Mouse (Mus musculus) myocyte (in vitro differentiated cells): ENCODE measurements at regions not wholly inside any gene's neighbourhood (a gene's known extent, or its start where the extent isn't known, plus 50 kb on each side); places are given as distances from the start of the nearest gene placed in this dataset.

ENCODE experiments used
- H3K27me3 ChIP-seq: one replicate; pipeline ENCODE4 v1.6.1; 2011; ENCODE audit not compliant: control insufficient read depth, insufficient read depth, insufficient read length
- H3K36me3 ChIP-seq: one replicate; pipeline ENCODE4 v1.6.1; 2011; ENCODE audit not compliant: control insufficient read depth, insufficient read depth
- H3K4me2 ChIP-seq: one replicate; pipeline ENCODE4 v1.6.1; 2011; ENCODE audit warnings: low read depth, control low read depth
- H3K4me3 ChIP-seq: one replicate; pipeline ENCODE4 v1.5.1; 2011; ENCODE audit warnings: mild to moderate bottlenecking, control low read depth, moderate library complexity
- H3K79me2 ChIP-seq: one replicate; pipeline ENCODE4 v1.6.1; 2011; ENCODE audit not compliant: control insufficient read depth, insufficient read depth
- H3ac ChIP-seq: one replicate; pipeline ENCODE4 v1.6.1; 2011; ENCODE audit not compliant: control insufficient read depth, insufficient read length
- CEBPB ChIP-seq: IDR thresholded peaks from 2 replicates; pipeline ENCODE4 v1.6.1; 2011; ENCODE audit warnings: mild to moderate bottlenecking, moderate library complexity; ENCODE audit not compliant: poor library complexity, insufficient read depth, severe bottlenecking
- E2F4 ChIP-seq: IDR thresholded peaks from one replicate; pipeline ENCODE4 v1.6.1; 2011; ENCODE audit warnings: mild to moderate bottlenecking, control low read depth, moderate library complexity; ENCODE audit not compliant: insufficient read depth
- MAX ChIP-seq: IDR thresholded peaks from one replicate; pipeline ENCODE4 v1.6.1; 2011; ENCODE audit warnings: low read depth, mild to moderate bottlenecking, control low read depth
- MYOD1 ChIP-seq, 3 experiments: IDR thresholded peaks; one replicate each; pipeline ENCODE4 v1.6.1; 2011; ENCODE audit warnings: control low read depth in 2 of 3, low read depth in 2 of 3, mild to moderate bottlenecking in 2 of 3, moderate library complexity in 1 of 3; ENCODE audit not compliant: insufficient read length in 2 of 3, control insufficient read depth in 1 of 3
- MYOG ChIP-seq, 3 experiments: IDR thresholded peaks; one replicate each; pipeline ENCODE4 v1.6.1; 2011; ENCODE audit warnings: control low read depth in 2 of 3, low read depth in 2 of 3, mild to moderate bottlenecking in 2 of 3; ENCODE audit not compliant: insufficient read length in 2 of 3, control insufficient read depth in 1 of 3, insufficient read depth in 1 of 3
- POLR2A ChIP-seq: IDR thresholded peaks from one replicate; pipeline ENCODE4 v1.6.1; 2011; ENCODE audit warnings: low read depth, mild to moderate bottlenecking, control low read depth, moderate library complexity; ENCODE audit not compliant: insufficient read length
- POLR2AphosphoS2 ChIP-seq: IDR thresholded peaks from one replicate; pipeline ENCODE4 v1.6.1; 2011; ENCODE audit warnings: low read depth, control low read depth; ENCODE audit not compliant: insufficient read length
- REST ChIP-seq: IDR thresholded peaks from one replicate; pipeline ENCODE4 v1.6.1; 2011; ENCODE audit warnings: mild to moderate bottlenecking, control low read depth, moderate library complexity; ENCODE audit not compliant: insufficient read depth, insufficient read length
- SRF ChIP-seq: IDR thresholded peaks from one replicate; pipeline ENCODE4 v1.6.1; 2011; ENCODE audit warnings: low read depth; ENCODE audit not compliant: control insufficient read depth, insufficient read length
- TCF12 ChIP-seq: IDR thresholded peaks from one replicate; pipeline ENCODE4 v1.6.1; 2011; ENCODE audit warnings: mild to moderate bottlenecking, control low read depth; ENCODE audit not compliant: poor library complexity, insufficient read depth, severe bottlenecking
- TCF3 ChIP-seq: IDR thresholded peaks from one replicate; pipeline ENCODE4 v1.6.1; 2011; ENCODE audit warnings: low read depth, control low read depth; ENCODE audit not compliant: insufficient read length
- USF1 ChIP-seq: IDR thresholded peaks from one replicate; pipeline ENCODE4 v1.6.1; 2011; ENCODE audit warnings: low read depth, mild to moderate bottlenecking, control low read depth, moderate library complexity

GRCm38 (mm10) chr13:72282764-72283163 lies 319.2 kb upstream of the Irx1 start:
- H3K4me3 ChIP-seq, result no peak overlapping the region
- no peaks in the 10 kb centered on the region for H3K79me2 ChIP-seq
- H3ac ChIP-seq, result no peak overlapping the region
- no peaks in the 10 kb centered on the region for H3K27me3 ChIP-seq
- H3K36me3 ChIP-seq, result no peaks in the 10 kb centered on the region
- no peak for TF ChIP-seq MAX
- no peak for TF ChIP-seq POLR2AphosphoS2
- no peak for TF ChIP-seq CEBPB
- TF ChIP-seq REST, result no peak
- no peak for TF ChIP-seq USF1
- TF ChIP-seq MYOD1 (IDR thresholded peaks at IDR 0.05; ENCODE audit: control insufficient read depth in 1 of 3, insufficient read length in 2 of 3, low read depth in 2 of 3), result no peak
- no peak for TF ChIP-seq E2F4
- no peak for TF ChIP-seq POLR2A
- no peak for TF ChIP-seq TCF12
- no peak for TF ChIP-seq TCF3
- no peak for TF ChIP-seq MYOG (IDR thresholded peaks at IDR 0.05; ENCODE audit: control insufficient read depth in 1 of 3, insufficient read depth in 1 of 3, insufficient read length in 2 of 3, low read depth in 2 of 3)
- TF ChIP-seq SRF, result no peak
- no peak overlapping the region for H3K4me2 ChIP-seq

- TF ChIP-seq REST, result no peak
- no peak for TF ChIP-seq POLR2AphosphoS2
- no peak for TF ChIP-seq TCF3
- no peak for TF ChIP-seq MYOG (IDR thresholded peaks at IDR 0.05; ENCODE audit: control insufficient read depth in 1 of 3, insufficient read depth in 1 of 3, insufficient read length in 2 of 3, low read depth in 2 of 3)
- TF ChIP-seq MYOD1 (IDR thresholded peaks at IDR 0.05; ENCODE audit: control insufficient read depth in 1 of 3, insufficient read length in 2 of 3, low read depth in 2 of 3), result no peak
- TF ChIP-seq SRF, result no peak
- TF ChIP-seq USF1, result no peak
- no peak for TF ChIP-seq CEBPB
- no peak for TF ChIP-seq E2F4
- no peak for TF ChIP-seq TCF12
- TF ChIP-seq MAX, result no peak
- TF ChIP-seq POLR2A, result no peak
- H3ac ChIP-seq, result no peak overlapping the region
- no peak overlapping the region for H3K4me2 ChIP-seq
Observed at GRCm38 (mm10) chr13:72283701-72284100, 320.2 kb upstream of the Irx1 start.

GRCm38 (mm10) chr13:72286301-72286700 lies 322.8 kb upstream of the Irx1 start:
- Histone ChIP-seq H3ac (no peak overlapping the region), H3K4me2 (no peak overlapping the region), H3K27me3 (no peaks in the 10 kb centered on the region), H3K79me2 (no peaks in the 10 kb centered on the region), H3K36me3 (no peaks in the 10 kb centered on the region), H3K4me3 (no peak overlapping the region)
- TF ChIP-seq POLR2AphosphoS2 (no peak), SRF (no peak), MAX (no peak), E2F4 (no peak), CEBPB (no peak), TCF12 (no peak), MYOG (IDR thresholded peaks at IDR 0.05; ENCODE audit: control insufficient read depth in 1 of 3, insufficient read depth in 1 of 3, insufficient read length in 2 of 3, low read depth in 2 of 3) (no peak), USF1 (no peak), MYOD1 (IDR thresholded peaks at IDR 0.05; ENCODE audit: control insufficient read depth in 1 of 3, insufficient read length in 2 of 3, low read depth in 2 of 3) (no peak), POLR2A (no peak), REST (no peak), TCF3 (no peak)

More at GRCm38 (mm10) chr13:72283701-72284100, 320.2 kb upstream of the Irx1 start:
- Histone ChIP-seq H3K79me2 (no peaks in the 10 kb centered on the region), H3K27me3 (no peaks in the 10 kb centered on the region), H3K4me3 (no peak overlapping the region), H3K36me3 (no peaks in the 10 kb centered on the region)

DNA sequence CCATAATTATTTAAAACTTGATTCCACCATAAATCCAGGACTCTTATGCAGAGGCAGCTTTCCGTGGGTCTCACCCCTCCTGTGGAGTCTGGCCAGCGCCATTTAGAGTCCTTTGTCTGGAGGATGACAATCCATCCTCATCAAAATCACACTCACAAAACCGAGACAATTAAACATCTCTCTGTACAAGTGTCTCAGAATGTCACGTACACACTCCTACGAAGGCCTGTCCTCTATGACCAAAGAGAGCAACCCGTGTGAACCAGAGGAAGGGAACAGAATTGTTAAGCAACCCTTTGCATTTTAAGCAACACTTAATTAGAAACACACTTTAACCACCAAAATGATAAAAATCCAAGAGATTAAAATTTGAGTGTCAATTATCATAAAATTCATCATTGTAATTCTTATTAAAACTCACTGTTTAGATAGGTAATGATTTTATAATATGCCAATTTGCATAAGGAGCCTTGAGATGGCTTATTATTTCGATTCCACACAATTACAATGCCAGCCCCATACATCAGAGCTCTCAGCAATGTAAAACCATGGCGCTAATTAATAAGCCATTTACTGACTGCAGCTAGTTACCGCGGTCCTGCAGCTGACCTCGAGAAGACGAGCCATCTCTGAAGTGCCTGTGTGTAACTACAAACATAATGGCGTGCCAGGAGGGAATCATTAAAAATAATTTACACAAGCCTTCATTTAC lies 325.0 kb upstream of the Irx1 start:
- TF ChIP-seq MYOG (IDR thresholded peaks at IDR 0.05; ENCODE audit: control insufficient read depth in 1 of 3, insufficient read depth in 1 of 3, insufficient read length in 2 of 3, low read depth in 2 of 3) (no peak), REST (no peak), SRF (no peak), MYOD1 (IDR thresholded peaks at IDR 0.05; ENCODE audit: control insufficient read depth in 1 of 3, insufficient read length in 2 of 3, low read depth in 2 of 3) (no peak), MAX (no peak), TCF3 (no peak), POLR2A (no peak), TCF12 (no peak), USF1 (no peak), POLR2AphosphoS2 (no peak), E2F4 (no peak), CEBPB (no peak)
- Histone ChIP-seq H3K79me2 (no peaks in the 10 kb centered on the region), H3ac (no peak overlapping the region), H3K4me2 (no peak overlapping the region), H3K36me3 (no peaks in the 10 kb centered on the region), H3K4me3 (no peak overlapping the region), H3K27me3 (no peaks in the 10 kb centered on the region)
